Mouse (Mus musculus): ENCODE results near the gene D230025D16Rik.

- TF ChIP-seq CTCF (IDR thresholded peaks at IDR 0.05; ENCODE audit: low read depth) (no peak), EP300 (optimal IDR thresholded peaks at IDR 0.05) (no peak)
Measured at GRCm38 (mm10) chr8:105266775-105267174, 41.8 kb downstream of the D230025D16Rik start.

All from stomach, postnatal 0 days (tissue).